Mouse (Mus musculus): ENCODE results near the gene Bpifa1. TPM values are rescaled to one million over a fixed set of nuclear protein-coding genes. Genes with fewer than 3 reads are reported as not detected.

The Bpifa1 gene
- polyA plus RNA-seq, 1 experiment: 295 TPM

DNA sequence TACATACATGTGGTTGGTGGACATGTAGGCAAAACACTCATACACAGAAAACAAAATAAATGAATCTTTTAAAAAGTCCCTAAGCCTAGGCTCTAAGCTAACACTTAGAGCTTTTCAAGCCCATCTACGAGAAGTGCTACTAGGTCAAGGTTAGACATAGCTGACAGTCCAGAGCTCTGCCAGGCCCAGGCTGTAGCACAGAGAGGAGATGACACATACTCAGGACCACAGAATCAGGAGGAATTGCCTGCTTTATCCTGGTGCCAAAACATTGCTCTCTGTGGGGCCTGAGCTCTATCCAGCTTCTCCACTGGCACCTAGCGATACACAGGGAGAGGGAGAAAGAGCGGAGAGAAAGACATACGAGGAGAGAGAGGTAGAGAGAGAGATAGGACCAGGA is 50.4 kb downstream of the Bpifa1 start:
- TF ChIP-seq POLR2A (IDR thresholded peaks at IDR 0.05; ENCODE audit: borderline replicate concordance, extremely low read depth, low read depth, low read length): no peak
- TF ChIP-seq CTCF (IDR thresholded peaks at IDR 0.05; ENCODE audit: insufficient read depth, low read length): no peak
- 90% methylated on average over 4 of the region's 4 CpGs for WGBS
- DNase-seq: no peak
- Histone ChIP-seq H3K4me3 (replicated peaks; ENCODE audit: extremely low read depth, low read depth, low read length) (no peak overlapping the region), H3K4me1 (ENCODE audit: control insufficient read depth, insufficient read depth, low read length) (no peaks in the 10 kb centered on the region)

DNA sequence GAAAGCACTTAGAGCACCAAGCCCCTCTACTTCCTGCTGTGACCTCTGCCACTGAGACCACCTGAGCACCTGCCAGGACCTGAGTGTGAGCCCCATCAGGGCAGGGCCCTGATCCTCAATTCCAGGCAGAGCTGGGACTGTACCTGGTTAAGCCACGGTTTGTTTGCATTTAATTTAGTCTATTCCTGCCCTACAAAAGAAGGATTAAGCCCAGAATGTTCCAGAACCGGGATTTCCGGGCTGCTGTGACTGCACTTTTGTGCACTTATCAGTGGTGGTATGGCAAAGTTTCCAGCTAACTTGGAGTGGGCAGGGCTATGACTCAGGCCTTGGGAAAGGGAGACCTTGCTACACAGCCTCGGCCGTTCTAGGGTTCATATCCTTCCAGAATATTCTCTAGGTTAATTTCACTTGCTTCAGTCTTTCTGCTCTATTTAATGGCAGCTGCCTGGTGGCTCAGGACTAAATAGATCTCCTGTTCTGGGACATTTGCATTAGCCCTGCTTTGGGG is 51.4 kb downstream of the Bpifa1 start:
- H3K4me1 ChIP-seq (ENCODE audit: control insufficient read depth, insufficient read depth, low read length): no peaks in the 10 kb centered on the region
- DNase-seq: no peak
- TF ChIP-seq POLR2A (IDR thresholded peaks at IDR 0.05; ENCODE audit: borderline replicate concordance, extremely low read depth, low read depth, low read length) (no peak), CTCF (IDR thresholded peaks at IDR 0.05; ENCODE audit: insufficient read depth, low read length) (no peak)
- no peak overlapping the region for H3K4me3 ChIP-seq (replicated peaks; ENCODE audit: extremely low read depth, low read depth, low read length)
- WGBS: 67% methylated on average over 5 of the region's 5 CpGs

DNA sequence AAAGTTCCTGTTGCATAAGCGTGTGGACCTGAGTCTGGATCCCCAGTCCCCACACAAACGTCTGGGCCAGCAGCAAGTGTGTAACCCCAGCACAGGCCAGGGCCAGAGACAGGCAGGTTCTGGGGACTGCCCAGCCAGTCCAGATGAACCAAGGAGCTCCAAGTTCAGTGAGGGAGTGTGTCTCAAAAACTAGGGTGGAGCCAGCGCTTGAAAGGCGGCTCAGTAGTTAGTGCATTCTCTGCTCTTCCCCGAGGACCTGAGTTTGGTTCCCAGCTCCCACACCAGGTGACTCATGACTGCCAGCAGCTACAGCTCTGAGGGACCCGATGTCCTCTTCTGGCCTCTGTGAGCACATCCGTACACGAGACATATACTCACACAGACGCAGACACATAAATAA is 54.4 kb downstream of the Bpifa1 start:
- Histone ChIP-seq H3K4me3 (replicated peaks; ENCODE audit: extremely low read depth, low read depth, low read length) (no peak overlapping the region), H3K4me1 (ENCODE audit: control insufficient read depth, insufficient read depth, low read length) (no peaks in the 10 kb centered on the region)
- no peak for DNase-seq
- WGBS: 86% methylated on average over 9 of the region's 9 CpGs
- TF ChIP-seq CTCF (IDR thresholded peaks at IDR 0.05; ENCODE audit: insufficient read depth, low read length) (no peak), POLR2A (IDR thresholded peaks at IDR 0.05; ENCODE audit: borderline replicate concordance, extremely low read depth, low read depth, low read length) (no peak)

Other genes starting within 250 kb of the Bpifa1 start
- not detected in 2 replicates for gene Bpifb6, start 242.5 kb upstream of the Bpifa1 start, polyA plus RNA-seq (2012; rRNA removed)
- gene Bpifb3, start 224.7 kb upstream of the Bpifa1 start, polyA plus RNA-seq (2012; rRNA removed): not detected in 2 replicates
- not detected in 2 replicates for gene Bpifb4, start 204.7 kb upstream of the Bpifa1 start, polyA plus RNA-seq (2012; rRNA removed)
- gene Bpifa6, start 167.9 kb upstream of the Bpifa1 start, polyA plus RNA-seq (2012; rRNA removed): not detected in 2 replicates
- gene Bpifa2, start 134.6 kb upstream of the Bpifa1 start, polyA plus RNA-seq (2012; rRNA removed): not detected in 2 replicates
- not detected in 2 replicates for gene Bpifa3, start 12.5 kb upstream of the Bpifa1 start, polyA plus RNA-seq (2012; rRNA removed)
- gene Bpifa5, start 19.7 kb downstream of the Bpifa1 start, polyA plus RNA-seq (2012; rRNA removed): 4.3 TPM in 1 of 2 replicates, not detected in the other
- gene Bpifb1, start 47.9 kb downstream of the Bpifa1 start, polyA plus RNA-seq (2012; rRNA removed): 103 and 136 TPM in 2 replicates
- gene Bpifb5, start 80.9 kb downstream of the Bpifa1 start, polyA plus RNA-seq (2012; rRNA removed): 7.2 and 9.0 TPM in 2 replicates
- not detected in 2 replicates for gene Bpifb9a, start 115.0 kb downstream of the Bpifa1 start, polyA plus RNA-seq (2012; rRNA removed)
- gene Bpifb9b, start 164.3 kb downstream of the Bpifa1 start, polyA plus RNA-seq (2012; rRNA removed): not detected in 2 replicates
- 6.6 and 9.5 TPM in 2 replicates for gene Cdk5rap1, start 230.1 kb downstream of the Bpifa1 start, polyA plus RNA-seq (2012; rRNA removed)

Data from lung, adult 2 months (tissue).